Mouse (Mus musculus): ENCODE data around the gene Plekho2. TPM values are rescaled to one million over a fixed set of nuclear protein-coding genes. Genes with fewer than 3 reads are reported as not detected.

Plekho2 gene
- total and polyA plus RNA-seq, 3 experiments: 7.9 to 33.8 (median 13.9) TPM

GRCm38 (mm10) chr9:65502721-65503505 lies 76.9 kb downstream of the Plekho2 start:
- Histone ChIP-seq H3K27ac (ENCODE audit: insufficient read depth, low read depth) (no peak overlapping the region), H3K79me2 (replicated peaks; ENCODE audit: control insufficient read depth, extremely low read depth, insufficient read depth, poor library complexity, severe bottlenecking) (no peaks in the 10 kb centered on the region), H3K9me3 (replicated peaks; ENCODE audit: low read length) (no peaks in the 10 kb centered on the region), H3K4me2 (ENCODE audit: insufficient read depth, low read depth, poor library complexity, severe bottlenecking) (no peak overlapping the region), H3K9ac (ENCODE audit: insufficient read depth, low read depth) (no peak overlapping the region), H3K4me3 (replicated peaks in 1 of 3; ENCODE audit: low read depth in 2 of 3, low read length in 2 of 3, poor library complexity in 1 of 3) (no peak overlapping the region), H3K36me3 (replicated peaks in 1 of 2; ENCODE audit: control insufficient read depth in 1 of 2, insufficient read depth in 1 of 2, low read length in 1 of 2) (no peaks in the 10 kb centered on the region), H3K4me1 (ENCODE audit: control insufficient read depth in 1 of 2, insufficient read depth in 2 of 2) (peaks cover 0 to 2% of the 10 kb centered on the region in 2 experiments; a peak in 1 of 4 replicates), H3K27me3 (replicated peaks) (no peaks in the 10 kb centered on the region)
- dilution Hi-C loops (cut with MboI; ENCODE audit: extremely low pct_ligation_motif_present, extremely low pct_unique_long_range_greater_than_20kb, low sequenced_read_pairs) (no loop called here), in situ Hi-C loops (cut with MboI; ENCODE audit: low pct_ligation_motif_present, low pct_unique_long_range_greater_than_20kb, low sequenced_read_pairs) (no loop called here)
- no peak for TF ChIP-seq ZMIZ1 (IDR thresholded peaks at IDR 0.05; ENCODE audit: low read depth, low read length)
- no peak for TF ChIP-seq CHD1 (IDR thresholded peaks at IDR 0.05; ENCODE audit: low read depth, low read length)
- no peak for TF ChIP-seq HCFC1 (IDR thresholded peaks at IDR 0.05; ENCODE audit: low read depth, low read length)
- TF ChIP-seq ZNF384 (IDR thresholded peaks at IDR 0.05; ENCODE audit: low read depth, low read length): no peak
- TF ChIP-seq EP300 (IDR thresholded peaks at IDR 0.05; ENCODE audit: low read length): no peak
- TF ChIP-seq TCF12 (IDR thresholded peaks at IDR 0.05; ENCODE audit: low read depth, low read length): no peak
- TF ChIP-seq ZC3H11A (IDR thresholded peaks at IDR 0.05; ENCODE audit: low read depth, low read length): no peak
- TF ChIP-seq POLR2AphosphoS2 (IDR thresholded peaks at IDR 0.05; ENCODE audit: low read depth, low read length): no peak
- TF ChIP-seq ELF1 (IDR thresholded peaks at IDR 0.05; ENCODE audit: low read depth, low read length): no peak
- TF ChIP-seq SMC3 (IDR thresholded peaks at IDR 0.05; ENCODE audit: low read depth, low read length): no peak
- TF ChIP-seq ETS1 (conservative IDR thresholded peaks at IDR 0.05; ENCODE audit: low read depth, low read length): no peak
- TF ChIP-seq UBTF (IDR thresholded peaks at IDR 0.05; ENCODE audit: low read depth, low read length): no peak
- TF ChIP-seq E2F4 (IDR thresholded peaks at IDR 0.05; ENCODE audit: insufficient replicate concordance, low read depth, low read length): no peak
- no peak for TF ChIP-seq PAX5 (IDR thresholded peaks at IDR 0.05; ENCODE audit: low read length)
- no peak for TF ChIP-seq JUN (IDR thresholded peaks at IDR 0.05; ENCODE audit: insufficient read depth, low read depth, low read length)
- TF ChIP-seq MAFK (IDR thresholded peaks at IDR 0.05; ENCODE audit: insufficient replicate concordance, low read length): no peak
- TF ChIP-seq CTCF (conservative IDR thresholded peaks at IDR 0.05 in 1 of 2, IDR thresholded peaks at IDR 0.05 in 1 of 2; ENCODE audit: low read depth in 2 of 2, low read length in 2 of 2): no peak
- no peak for DNase-seq (ENCODE audit: extremely low read depth)

Other genes starting within 250 kb of the Plekho2 start
- gene Pdcd7, start 233.9 kb downstream of the Plekho2 start, total RNA-seq (2012; rRNA removed): 14.5 and 16.3 TPM in 2 replicates
- 12.8 and 13.1 TPM in 2 replicates for gene Pdcd7, start 233.9 kb downstream of the Plekho2 start, total RNA-seq (2014; rRNA removed)
- 20.6 and 24.0 TPM in 2 replicates for gene Pdcd7, start 233.9 kb downstream of the Plekho2 start, polyA plus RNA-seq (2012; ENCODE audit: insufficient read length, low read depth)
- 0.13 TPM in 1 of 2 replicates, not detected in the other for gene Ubap1l, start 219.0 kb downstream of the Plekho2 start, total RNA-seq (2012; rRNA removed)
- not detected in 2 replicates for gene Ubap1l, start 219.0 kb downstream of the Plekho2 start, total RNA-seq (2014; rRNA removed)
- not detected in 2 replicates for gene Ubap1l, start 219.0 kb downstream of the Plekho2 start, polyA plus RNA-seq (2012; ENCODE audit: insufficient read length, low read depth)
- not detected in 2 replicates for gene Kbtbd13, start 188.4 kb downstream of the Plekho2 start, total RNA-seq (2012; rRNA removed)
- gene Kbtbd13, start 188.4 kb downstream of the Plekho2 start, total RNA-seq (2014; rRNA removed): not detected in 2 replicates
- not detected in 2 replicates for gene Kbtbd13, start 188.4 kb downstream of the Plekho2 start, polyA plus RNA-seq (2012; ENCODE audit: insufficient read length, low read depth)
- 0.08 and 0.13 TPM in 2 replicates for gene Rasl12, start 181.5 kb downstream of the Plekho2 start, total RNA-seq (2012; rRNA removed)
- 0.09 TPM in 1 of 2 replicates, not detected in the other for gene Rasl12, start 181.5 kb downstream of the Plekho2 start, total RNA-seq (2014; rRNA removed)
- gene Rasl12, start 181.5 kb downstream of the Plekho2 start, polyA plus RNA-seq (2012; ENCODE audit: insufficient read length, low read depth): not detected in 2 replicates
- not detected in 2 replicates for gene Slc51b, start 157.1 kb downstream of the Plekho2 start, total RNA-seq (2012; rRNA removed)
- not detected in 2 replicates for gene Slc51b, start 157.1 kb downstream of the Plekho2 start, total RNA-seq (2014; rRNA removed)
- not detected in 2 replicates for gene Slc51b, start 157.1 kb downstream of the Plekho2 start, polyA plus RNA-seq (2012; ENCODE audit: insufficient read length, low read depth)
- 18.1 and 21.3 TPM in 2 replicates for gene Mtfmt, start 144.3 kb downstream of the Plekho2 start, total RNA-seq (2012; rRNA removed)
- gene Mtfmt, start 144.3 kb downstream of the Plekho2 start, total RNA-seq (2014; rRNA removed): 23.9 and 26.3 TPM in 2 replicates
- gene Mtfmt, start 144.3 kb downstream of the Plekho2 start, polyA plus RNA-seq (2012; ENCODE audit: insufficient read length, low read depth): 26.2 and 26.3 TPM in 2 replicates
- 40.4 and 43.2 TPM in 2 replicates for gene Spg21, start 119.1 kb downstream of the Plekho2 start, total RNA-seq (2012; rRNA removed)
- 131 and 136 TPM in 2 replicates for gene Spg21, start 119.1 kb downstream of the Plekho2 start, total RNA-seq (2014; rRNA removed)
- gene Spg21, start 119.1 kb downstream of the Plekho2 start, polyA plus RNA-seq (2012; ENCODE audit: insufficient read length, low read depth): 43.4 and 48.9 TPM in 2 replicates
- gene Ankdd1a, start 59.8 kb downstream of the Plekho2 start, total RNA-seq (2012; rRNA removed): not detected in 2 replicates
- gene Ankdd1a, start 59.8 kb downstream of the Plekho2 start, total RNA-seq (2014; rRNA removed): not detected in 2 replicates
- not detected in 2 replicates for gene Ankdd1a, start 59.8 kb downstream of the Plekho2 start, polyA plus RNA-seq (2012; ENCODE audit: insufficient read length, low read depth)
- gene Pif1, start 7.1 kb upstream of the Plekho2 start, total RNA-seq (2012; rRNA removed): 12.2 and 15.7 TPM in 2 replicates
- gene Pif1, start 7.1 kb upstream of the Plekho2 start, total RNA-seq (2014; rRNA removed): 11.2 and 13.3 TPM in 2 replicates
- 12.3 and 14.5 TPM in 2 replicates for gene Pif1, start 7.1 kb upstream of the Plekho2 start, polyA plus RNA-seq (2012; ENCODE audit: insufficient read length, low read depth)
- gene Rbpms2, start 49.6 kb upstream of the Plekho2 start, total RNA-seq (2012; rRNA removed): 0.13 TPM in 1 of 2 replicates, not detected in the other
- gene Rbpms2, start 49.6 kb upstream of the Plekho2 start, total RNA-seq (2014; rRNA removed): not detected in 2 replicates
- 0.34 and 0.95 TPM in 2 replicates for gene Rbpms2, start 49.6 kb upstream of the Plekho2 start, polyA plus RNA-seq (2012; ENCODE audit: insufficient read length, low read depth)
- 30.2 and 30.9 TPM in 2 replicates for gene Oaz2, start 88.0 kb upstream of the Plekho2 start, total RNA-seq (2012; rRNA removed)
- 35.3 and 38.9 TPM in 2 replicates for gene Oaz2, start 88.0 kb upstream of the Plekho2 start, total RNA-seq (2014; rRNA removed)
- 55.7 and 61.4 TPM in 2 replicates for gene Oaz2, start 88.0 kb upstream of the Plekho2 start, polyA plus RNA-seq (2012; ENCODE audit: insufficient read length, low read depth)
- 3.2 and 3.5 TPM in 2 replicates for gene Zfp609, start 247.5 kb upstream of the Plekho2 start, total RNA-seq (2012; rRNA removed)
- gene Zfp609, start 247.5 kb upstream of the Plekho2 start, total RNA-seq (2014; rRNA removed): 1.2 and 1.5 TPM in 2 replicates
- 14.6 and 15.4 TPM in 2 replicates for gene Zfp609, start 247.5 kb upstream of the Plekho2 start, polyA plus RNA-seq (2012; ENCODE audit: insufficient read length, low read depth)